Mouse (Mus musculus) neural tube, embryonic 11.5 days (tissue): ENCODE data around the gene Lrrc55. TPM values are rescaled to one million over a fixed set of nuclear protein-coding genes. Genes with fewer than 3 reads are reported as not detected.
A peak's percentile ranks its signal among the peaks of the same experiment; 100 is the strongest.

Experiments
- ATAC-seq: fragments of 200-750 bp; cut with Nextera tagmentation; 2 replicates; pipeline ENCODE4 v1.8.0; 2017; ENCODE audit warnings: moderate number of reproducible peaks, mild to moderate bottlenecking, moderate TSS enrichment, moderate library complexity; ENCODE audit not compliant: insufficient read depth, low FRiP score, low TSS enrichment
- DNase-seq: peaks from one replicate; pipeline ENCODE4 v3.0.0-alpha.2; 2015; ENCODE audit warnings: low spot score
- H3K27ac ChIP-seq: fragments of 300-500 bp; sonication (generic); 2 replicates; pipeline ENCODE4 v1.5.1; 2014; ENCODE audit warnings: low read depth, mild to moderate bottlenecking, low read length
- H3K27me3 ChIP-seq: fragments of 300-500 bp; sonication (generic); 2 replicates; pipeline ENCODE4 v1.6.1; 2014; ENCODE audit warnings: mild to moderate bottlenecking, low read length, mixed read lengths; ENCODE audit not compliant: control insufficient read depth, insufficient read depth
- H3K36me3 ChIP-seq: fragments of 300-500 bp; sonication (generic); 2 replicates; pipeline ENCODE4 v1.6.1; 2014; ENCODE audit warnings: mild to moderate bottlenecking, low read length, moderate library complexity, mixed read lengths; ENCODE audit not compliant: control insufficient read depth, insufficient read depth
- H3K4me1 ChIP-seq: fragments of 300-500 bp; sonication (generic); 2 replicates; pipeline ENCODE4 v1.6.1; 2014; ENCODE audit warnings: low read length, mixed read lengths; ENCODE audit not compliant: control insufficient read depth, insufficient read depth
- H3K4me2 ChIP-seq: fragments of 300-500 bp; sonication (generic); 2 replicates; pipeline ENCODE4 v1.6.1; 2014; ENCODE audit warnings: low read depth, mild to moderate bottlenecking, moderate library complexity
- H3K4me3 ChIP-seq: fragments of 300-500 bp; sonication (generic); 2 replicates; pipeline ENCODE4 v1.5.1; 2014; ENCODE audit warnings: low read depth, low read length
- H3K9ac ChIP-seq: fragments of 300-500 bp; sonication (generic); 2 replicates; pipeline ENCODE4 v1.6.1; 2014; ENCODE audit warnings: mild to moderate bottlenecking, low read length
- H3K9me3 ChIP-seq: fragments of 300-500 bp; sonication (generic); 2 replicates; pipeline ENCODE4 v1.6.1; 2016; ENCODE audit warnings: low read length; ENCODE audit not compliant: control insufficient read depth
- WGBS: fragments of 180-500 bp; shearing (Covaris S2); extraction: QIAGEN DNeasy Blood & Tissue Kit; methylation state at CpG from one replicate; pipeline ENCODE4 v1.1.7; 2014; 5-methylcytosine and 5-hydroxymethylcytosine counted together
- polyA plus RNA-seq: library from polyadenylated mRNA; unstranded; fragments of >200 nt; fragmentation: Nextera tagmentation; extraction: Ambion mirVana; gene quantifications from 2 replicates; pipeline ENCODE4 v1.2.1, GENCODE M21; 2014

Gene Lrrc55
- polyA plus RNA-seq, 1 experiment from 2014 or later, result 1.1 TPM

DNA sequence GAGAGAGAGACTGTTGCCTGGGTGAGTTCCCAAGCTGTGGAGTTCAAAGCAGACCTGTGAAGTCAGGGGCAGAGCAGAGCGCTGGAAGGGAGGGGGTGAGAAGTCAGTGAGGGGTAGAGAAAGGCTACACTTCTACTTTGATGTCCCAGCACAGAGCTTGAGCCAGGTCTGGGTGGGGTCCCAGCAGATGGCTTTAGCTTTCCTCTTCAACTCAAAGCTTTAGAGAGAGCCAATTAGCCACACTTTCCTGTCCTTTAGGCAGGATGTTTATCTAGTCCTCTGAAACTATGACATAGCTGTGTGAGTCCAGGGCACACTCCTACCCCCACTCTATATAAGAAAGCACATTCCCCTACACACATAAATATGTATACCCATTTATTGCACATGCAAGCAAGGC lies 65.3 kb downstream of the Lrrc55 start:
- Histone ChIP-seq H3K9me3 (no peaks in the 10 kb centered on the region), H3K9ac (no peak overlapping the region), H3K36me3 (no peaks in the 10 kb centered on the region), H3K4me3 (no peak overlapping the region), H3K27me3 (no peaks in the 10 kb centered on the region), H3K27ac (no peak overlapping the region), H3K4me1 (0 out of 2 replicates have a peak, but pooled peaks cover 3% of the 10 kb centered on the region), H3K4me2 (no peak overlapping the region)
- ATAC-seq (no peak), DNase-seq (no peak)
- WGBS, result 0% methylated on average over 1 of the region's 1 CpGs

DNA sequence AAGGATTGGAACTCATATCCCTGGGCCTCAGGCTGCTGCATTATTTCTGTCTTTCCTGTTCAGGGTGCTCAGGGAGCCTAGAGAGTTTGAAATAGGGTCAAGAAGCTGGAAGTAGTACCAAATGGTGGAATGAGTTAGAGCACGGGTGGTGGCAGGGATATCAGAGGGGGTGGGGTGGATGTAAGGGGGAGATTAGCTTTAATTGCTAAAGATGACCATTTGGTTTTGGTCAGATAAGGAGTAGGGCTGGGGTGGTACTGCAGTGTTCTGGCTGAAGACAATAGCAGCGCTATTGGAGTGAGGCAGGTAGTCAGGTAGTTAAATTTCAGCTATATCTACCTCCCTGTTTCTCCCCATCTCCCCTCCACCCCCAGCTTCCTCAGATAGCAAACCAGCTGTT lies 65.8 kb downstream of the Lrrc55 start:
- Histone ChIP-seq H3K27ac (no peak overlapping the region), H3K4me2 (no peak overlapping the region), H3K9me3 (no peaks in the 10 kb centered on the region), H3K4me3 (no peak overlapping the region), H3K9ac (no peak overlapping the region), H3K36me3 (no peaks in the 10 kb centered on the region), H3K4me1 (0 out of 2 replicates have a peak, but pooled peaks cover 3% of the 10 kb centered on the region), H3K27me3 (no peaks in the 10 kb centered on the region)
- DNase-seq (no peak), ATAC-seq (no peak)
- 20% methylated on average over 2 of the region's 2 CpGs for WGBS

DNA sequence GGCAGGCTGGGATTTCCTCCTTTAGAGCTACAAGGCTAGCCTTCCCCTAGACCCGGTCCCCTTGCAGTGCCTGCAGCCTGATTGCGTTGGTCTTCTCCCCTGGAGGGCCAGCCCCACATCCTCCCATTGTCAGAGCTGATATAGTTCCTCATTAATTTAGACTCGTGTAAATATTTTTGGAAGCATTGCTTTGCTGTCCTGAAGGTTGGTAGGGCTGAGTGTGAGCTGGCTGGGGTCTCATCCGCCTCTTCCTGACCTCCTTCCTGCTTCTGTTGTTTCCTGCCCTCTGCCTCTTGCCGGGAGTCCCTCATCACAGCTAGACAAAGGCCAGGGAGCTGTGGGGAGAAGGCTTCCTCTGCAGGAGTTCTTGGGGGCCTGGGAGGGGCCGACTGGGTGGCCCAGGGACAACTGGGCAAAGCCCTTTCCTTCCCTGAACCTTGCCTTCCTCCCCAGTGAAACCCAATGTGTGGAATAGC lies 67.5 kb downstream of the Lrrc55 start:
- DNase-seq (no peak), ATAC-seq (no peak)
- Histone ChIP-seq H3K9me3 (no peaks in the 10 kb centered on the region), H3K36me3 (no peaks in the 10 kb centered on the region), H3K27ac (no peak overlapping the region), H3K4me2 (no peak overlapping the region), H3K4me3 (no peak overlapping the region), H3K9ac (no peak overlapping the region), H3K4me1 (0 out of 2 replicates have a peak, but pooled peaks cover 3% of the 10 kb centered on the region), H3K27me3 (no peaks in the 10 kb centered on the region)
- 40% methylated on average over 6 of the region's 6 CpGs for WGBS

DNA sequence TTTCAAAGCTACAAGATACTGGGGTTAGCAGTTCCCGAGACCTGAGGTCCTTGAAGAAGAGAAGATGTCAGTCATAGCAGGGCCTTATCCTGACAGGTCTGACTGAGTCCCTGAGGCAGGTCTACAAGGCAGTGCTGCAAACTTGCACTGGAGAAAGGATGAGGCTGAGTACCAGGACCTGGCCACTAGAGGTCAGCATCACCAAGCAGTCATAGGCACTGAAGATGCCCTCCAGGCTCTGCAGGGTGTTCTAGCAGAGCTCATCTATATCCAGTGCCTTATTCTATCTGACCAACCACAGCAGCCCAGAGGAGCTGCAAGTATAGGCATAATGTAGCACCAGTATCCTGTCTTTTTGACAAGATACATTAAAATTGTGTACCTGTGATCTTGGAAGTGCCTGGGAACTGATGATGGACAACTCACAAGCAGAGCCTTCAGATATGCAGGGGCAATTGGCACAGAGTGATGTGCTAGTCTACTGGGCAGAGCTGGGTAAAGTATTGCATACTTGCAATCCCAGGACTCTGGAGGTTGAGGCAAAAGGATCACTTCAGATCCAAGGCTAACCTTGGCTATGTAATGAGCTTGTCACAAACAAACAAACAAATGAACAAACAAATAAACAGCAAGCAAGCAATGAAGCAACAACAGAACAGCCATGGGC lies 73.0 kb downstream of the Lrrc55 start:
- H3K27me3 ChIP-seq, result no peaks in the 10 kb centered on the region
- H3K27ac ChIP-seq, result no peak overlapping the region
- no peak overlapping the region for H3K4me3 ChIP-seq
- 44% methylated on average over 1 of the region's 1 CpGs for WGBS
- DNase-seq (peak; percentile 70), ATAC-seq (peak; percentile 84)
- no peaks in the 10 kb centered on the region for H3K4me1 ChIP-seq
- H3K9ac ChIP-seq, result no peak overlapping the region
- no peaks in the 10 kb centered on the region for H3K9me3 ChIP-seq
- H3K4me2 ChIP-seq, result no peak overlapping the region
- no peaks in the 10 kb centered on the region for H3K36me3 ChIP-seq

DNA sequence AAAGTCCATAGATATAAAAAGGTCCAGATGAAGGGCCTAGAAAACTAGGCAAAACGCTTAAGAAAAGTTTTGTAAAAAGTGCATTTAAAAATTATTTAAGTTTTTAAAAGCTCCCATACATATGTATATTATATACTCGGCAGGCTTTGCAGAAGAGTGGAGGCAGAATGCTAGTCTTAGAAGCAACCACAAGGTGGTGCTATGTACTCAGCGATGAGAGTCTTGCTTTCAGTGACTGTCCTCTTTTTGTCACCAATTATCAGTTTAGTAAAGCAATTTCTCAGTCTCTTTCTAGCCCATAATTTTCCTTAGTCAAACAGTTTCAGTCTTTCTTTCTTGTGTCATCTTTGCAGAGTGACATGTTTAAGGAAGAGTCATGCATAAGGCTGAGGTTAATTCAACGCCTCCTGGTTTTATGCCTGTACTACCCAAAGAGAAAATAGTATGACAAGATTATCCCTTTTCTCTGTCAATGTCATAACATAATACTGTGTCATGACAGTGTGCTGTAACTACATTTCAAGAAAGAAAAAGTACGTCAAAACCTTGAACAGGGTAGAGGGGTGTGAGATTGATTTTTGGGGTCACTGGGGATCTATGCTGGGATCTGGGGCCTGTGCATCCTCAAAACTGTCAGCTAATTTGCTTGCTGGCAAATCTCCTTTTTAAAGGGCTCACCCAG lies 73.7 kb downstream of the Lrrc55 start:
- Histone ChIP-seq H3K27me3 (no peaks in the 10 kb centered on the region), H3K4me2 (no peak overlapping the region), H3K4me3 (no peak overlapping the region), H3K27ac (no peak overlapping the region), H3K4me1 (no peaks in the 10 kb centered on the region), H3K9me3 (no peaks in the 10 kb centered on the region), H3K36me3 (no peaks in the 10 kb centered on the region), H3K9ac (no peak overlapping the region)
- ATAC-seq, result peak; percentile 51; the same call in 1 of the 2 replicates
- WGBS, result 31% methylated on average over 5 of the region's 5 CpGs
- no peak for DNase-seq

Other genes starting within 250 kb of the Lrrc55 start
- 0.41 TPM in 1 of 2 replicates, not detected in the other for gene Prg2, start 216.7 kb downstream of the Lrrc55 start, polyA plus RNA-seq
- not detected in 2 replicates for gene Prg3, start 209.0 kb downstream of the Lrrc55 start, polyA plus RNA-seq
- 346 and 359 TPM in 2 replicates for gene Ssrp1, start 160.0 kb downstream of the Lrrc55 start, polyA plus RNA-seq
- gene P2rx3, start 159.7 kb downstream of the Lrrc55 start, polyA plus RNA-seq, result 10.9 and 15.7 TPM in 2 replicates
- 5.8 and 7.9 TPM in 2 replicates for gene Tnks1bp1, start 149.2 kb downstream of the Lrrc55 start, polyA plus RNA-seq
- gene Aplnr, start 61.0 kb downstream of the Lrrc55 start, polyA plus RNA-seq, result 35.2 and 37.1 TPM in 2 replicates
- gene Olfr987, start 142.1 kb upstream of the Lrrc55 start, polyA plus RNA-seq, result not detected in 2 replicates
- not detected in 2 replicates for gene Olfr988, start 166.0 kb upstream of the Lrrc55 start, polyA plus RNA-seq
- gene Olfr992, start 212.3 kb upstream of the Lrrc55 start, polyA plus RNA-seq, result not detected in 2 replicates
- not detected in 2 replicates for gene Olfr993, start 217.7 kb upstream of the Lrrc55 start, polyA plus RNA-seq
- gene Olfr994, start 239.3 kb upstream of the Lrrc55 start, polyA plus RNA-seq, result not detected in 2 replicates
- not detected in 2 replicates for gene Olfr995, start 246.4 kb upstream of the Lrrc55 start, polyA plus RNA-seq